Mouse (Mus musculus): ENCODE data around the gene Mdh2.

DNA sequence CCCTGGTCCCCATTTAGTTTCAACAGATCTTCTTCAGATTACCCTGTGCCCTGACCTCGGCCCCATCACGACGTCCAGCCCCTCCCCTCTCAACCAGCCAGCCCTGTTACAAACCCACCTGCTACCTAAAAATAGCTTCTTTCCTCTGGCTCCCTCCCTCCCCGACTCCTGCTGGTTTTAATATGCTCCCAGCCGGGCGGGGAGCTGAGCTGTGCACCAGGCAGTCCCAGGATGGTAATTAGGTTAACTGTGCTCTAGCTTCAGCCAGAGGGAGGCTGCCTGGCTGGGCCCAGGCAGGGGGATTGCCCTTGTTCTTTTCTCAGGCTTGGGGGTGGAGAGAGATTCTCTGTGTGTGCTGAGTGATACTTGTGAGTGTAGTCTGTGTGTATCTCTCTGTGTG is 22.6 kb downstream of the Mdh2 start:
- TF ChIP-seq CTCF (IDR thresholded peaks at IDR 0.05; ENCODE audit: low read depth), result no peak
- TF ChIP-seq EP300 (IDR thresholded peaks at IDR 0.05; ENCODE audit: low read depth), result no peak
